Mouse (Mus musculus) cerebellum, adult 2 months (tissue): ENCODE measurements around the gene Isoc2a. TPM values are rescaled to one million over a fixed set of nuclear protein-coding genes. Genes with fewer than 3 reads are reported as not detected.
A peak's percentile ranks its signal among the peaks of the same experiment; 100 is the strongest.

Experiments used
- DNase-seq, 2 experiments: peaks; one replicate each; pipeline ENCODE4 v3.0.0; 2021
- H3K27ac ChIP-seq: fragments of 200-500 bp; 2 replicates; pipeline ENCODE4 v1.5.1; 2012; ENCODE audit warnings: low read length, control low read depth, inconsistent platforms; ENCODE audit not compliant: insufficient read depth
- H3K27me3 ChIP-seq: fragments of 200-500 bp; 2 replicates; pipeline ENCODE4 v1.6.1; 2012; ENCODE audit warnings: inconsistent platforms, mild to moderate bottlenecking, low read length, moderate library complexity; ENCODE audit not compliant: control insufficient read depth, insufficient read depth
- H3K4me1 ChIP-seq: fragments of 200-500 bp; 2 replicates; pipeline ENCODE4 v1.6.1; 2011; ENCODE audit warnings: low read length; ENCODE audit not compliant: control insufficient read depth, insufficient read depth
- H3K4me3 ChIP-seq: fragments of 200-500 bp; replicated peaks from 2 replicates; pipeline ENCODE3; 2011; ENCODE audit warnings: mild to moderate bottlenecking, low read depth, low read length, control low read depth; ENCODE audit not compliant: insufficient read depth
- CTCF ChIP-seq: fragments of 200-500 bp; IDR thresholded peaks from 2 replicates; pipeline ENCODE4 v1.5.1; 2011; ENCODE audit warnings: low read depth, mild to moderate bottlenecking, control low read depth, low read length, moderate library complexity, borderline replicate concordance; ENCODE audit not compliant: insufficient read depth
- POLR2A ChIP-seq: fragments of 200-500 bp; IDR thresholded peaks from 2 replicates; pipeline ENCODE4 v1.6.1; 2011; ENCODE audit warnings: low read length, control low read depth, borderline replicate concordance; ENCODE audit not compliant: insufficient read depth
- WGBS: fragments of 180-500 bp; shearing (Covaris S2); methylation state at CpG from one replicate; pipeline ENCODE4 v1.1.7; 2018; 5-methylcytosine and 5-hydroxymethylcytosine counted together
- polyA plus RNA-seq: library from polyadenylated mRNA; depleted of rRNA; stranded (reverse); fragments of >200 nt; gene quantifications from 2 replicates; pipeline ENCODE4 v1.2.3, GENCODE M21; 2012

The Isoc2a gene
- polyA plus RNA-seq, 1 experiment: 17.7 TPM

DNA sequence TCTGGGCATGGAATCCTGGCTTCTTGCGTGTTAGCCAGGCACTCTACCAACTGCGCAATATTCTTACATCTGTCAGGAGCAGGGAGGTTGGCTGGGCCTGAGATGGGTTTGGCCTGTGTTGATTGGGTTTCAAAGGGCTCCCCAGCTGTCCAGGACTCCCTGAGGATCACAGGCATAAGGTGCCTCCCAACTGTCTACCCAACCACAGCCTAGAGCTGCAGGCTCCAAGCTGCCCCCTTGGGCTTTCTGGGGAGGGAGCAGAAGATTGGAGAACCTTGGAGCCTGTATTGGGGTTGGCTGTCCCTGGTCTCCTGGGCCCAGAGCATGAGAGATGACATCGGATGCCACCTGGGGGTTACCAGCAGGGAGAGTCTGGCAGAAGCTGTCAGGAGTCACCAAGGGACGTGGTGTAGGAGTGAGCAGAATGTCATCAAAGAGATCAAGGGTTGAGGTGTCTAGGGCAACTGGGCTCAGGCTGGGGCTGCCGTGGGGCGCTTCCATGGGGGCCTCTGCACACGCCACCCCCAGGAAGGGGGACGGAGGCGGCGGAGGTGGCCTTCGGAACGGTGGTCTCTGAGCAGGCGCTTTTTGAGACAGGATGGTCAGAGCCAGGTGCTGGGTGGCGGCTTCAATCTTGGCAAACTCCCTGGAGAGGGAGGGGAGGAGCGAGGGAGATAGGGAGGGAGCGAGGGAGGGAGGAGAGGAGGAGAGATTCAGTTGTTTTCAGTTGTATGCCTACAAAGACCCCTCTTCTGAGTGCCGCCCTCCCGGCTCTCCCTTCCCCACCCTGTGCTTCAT lies 22.1 kb downstream of the Isoc2a start:
- peak overlapping the region; percentile 52 for H3K4me3 ChIP-seq
- WGBS: 10% methylated on average over 18 of the region's 18 CpGs
- no peak overlapping the region for H3K27ac ChIP-seq
- TF ChIP-seq CTCF: no peak
- no peak for TF ChIP-seq POLR2A
- H3K27me3 ChIP-seq: no peaks in the 10 kb centered on the region
- DNase-seq: no peak
- no peaks in the 10 kb centered on the region; the same call in 1 of the 2 replicates for H3K4me1 ChIP-seq

DNA sequence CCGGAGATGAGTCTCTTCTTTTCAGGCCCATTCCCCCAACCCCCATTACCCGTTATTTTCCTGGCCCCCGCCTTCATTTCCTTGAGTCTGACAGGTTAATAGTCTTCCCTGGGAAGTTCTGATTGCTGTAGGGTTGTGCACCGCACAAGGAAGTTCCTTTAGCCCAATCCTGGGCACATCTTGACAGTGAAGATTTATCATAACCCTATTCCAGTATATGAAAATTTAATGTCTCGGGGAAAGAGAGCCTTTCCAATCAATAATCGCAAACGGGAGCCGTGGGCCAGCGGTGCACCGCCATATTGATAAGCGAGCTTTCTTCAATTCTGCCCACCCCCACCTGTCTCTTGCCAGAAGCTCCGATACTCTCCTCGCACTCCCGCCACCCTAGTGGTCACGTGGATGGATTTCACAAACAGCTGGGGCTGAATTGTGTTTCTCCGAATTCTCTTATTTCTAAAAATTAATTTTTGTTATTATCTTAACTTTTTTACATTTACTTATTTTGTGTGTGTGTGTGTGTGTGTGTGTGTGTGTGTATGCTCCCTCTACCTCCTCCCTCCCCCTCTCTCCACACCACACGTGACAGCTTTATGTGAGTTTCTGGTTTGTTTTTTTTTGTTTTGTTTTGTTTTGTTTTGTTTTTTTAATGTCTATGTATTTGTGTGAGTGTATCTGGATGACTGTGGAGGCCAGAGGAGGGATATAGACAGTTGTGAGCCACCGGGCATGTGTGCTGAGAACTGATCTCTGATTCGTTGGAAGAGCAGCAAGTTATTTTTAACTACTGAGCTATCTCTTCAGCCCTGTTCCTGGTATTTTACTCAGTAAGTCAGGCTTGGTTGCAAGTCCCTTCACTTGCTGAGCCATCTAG lies 22.9 kb downstream of the Isoc2a start:
- WGBS: 5% methylated on average over 19 of the region's 19 CpGs
- H3K4me1 ChIP-seq: no peaks in the 10 kb centered on the region; the same call in 1 of the 2 replicates
- no peaks in the 10 kb centered on the region for H3K27me3 ChIP-seq
- no peak overlapping the region for H3K27ac ChIP-seq
- DNase-seq: no peak
- TF ChIP-seq POLR2A (no peak), CTCF (no peak)
- H3K4me3 ChIP-seq: peak overlapping the region; percentile 52

- Histone ChIP-seq H3K4me1 (no peaks in the 10 kb centered on the region; the same call in 1 of the 2 replicates), H3K27ac (no peak overlapping the region), H3K27me3 (no peaks in the 10 kb centered on the region), H3K4me3 (no peak overlapping the region)
- TF ChIP-seq POLR2A (no peak), CTCF (no peak)
- DNase-seq: no peak
- 30% methylated on average over 11 of the region's 11 CpGs for WGBS
Measured at GRCm38 (mm10) chr7:4900523-4900851, 23.5 kb downstream of the Isoc2a start.

DNA sequence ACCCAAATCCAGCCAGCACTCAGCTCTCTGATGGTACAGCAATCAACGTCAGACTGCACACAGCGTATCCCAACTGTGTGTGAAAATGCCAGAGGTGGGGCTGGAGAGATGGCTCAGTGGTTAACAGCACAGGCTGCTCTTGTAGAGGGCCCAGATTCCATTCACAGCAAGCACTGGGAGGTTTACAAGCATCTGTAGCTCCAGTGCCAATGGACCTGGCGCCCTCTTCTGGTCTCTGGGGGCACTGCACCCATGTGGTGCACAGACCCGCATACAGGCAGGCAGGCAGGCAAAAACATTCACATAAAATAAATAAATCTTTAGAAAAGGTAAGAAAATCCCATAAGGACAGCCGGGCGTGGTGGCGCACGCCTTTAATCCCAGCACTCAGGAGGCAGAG lies 24.2 kb downstream of the Isoc2a start:
- no peaks in the 10 kb centered on the region; the same call in 1 of the 2 replicates for H3K4me1 ChIP-seq
- no peak overlapping the region for H3K4me3 ChIP-seq
- no peak overlapping the region for H3K27ac ChIP-seq
- TF ChIP-seq CTCF: peak; percentile 31; the same call in 1 of the 2 replicates
- TF ChIP-seq POLR2A: no peak
- DNase-seq: no peak
- H3K27me3 ChIP-seq: no peaks in the 10 kb centered on the region
- 58% methylated on average over 8 of the region's 8 CpGs for WGBS

- no peaks in the 10 kb centered on the region for H3K27me3 ChIP-seq
- H3K4me3 ChIP-seq: no peak overlapping the region
- WGBS: 83% methylated on average over 9 of the region's 9 CpGs
Measured at GRCm38 (mm10) chr7:4902404-4902803, 25.5 kb downstream of the Isoc2a start.

DNA sequence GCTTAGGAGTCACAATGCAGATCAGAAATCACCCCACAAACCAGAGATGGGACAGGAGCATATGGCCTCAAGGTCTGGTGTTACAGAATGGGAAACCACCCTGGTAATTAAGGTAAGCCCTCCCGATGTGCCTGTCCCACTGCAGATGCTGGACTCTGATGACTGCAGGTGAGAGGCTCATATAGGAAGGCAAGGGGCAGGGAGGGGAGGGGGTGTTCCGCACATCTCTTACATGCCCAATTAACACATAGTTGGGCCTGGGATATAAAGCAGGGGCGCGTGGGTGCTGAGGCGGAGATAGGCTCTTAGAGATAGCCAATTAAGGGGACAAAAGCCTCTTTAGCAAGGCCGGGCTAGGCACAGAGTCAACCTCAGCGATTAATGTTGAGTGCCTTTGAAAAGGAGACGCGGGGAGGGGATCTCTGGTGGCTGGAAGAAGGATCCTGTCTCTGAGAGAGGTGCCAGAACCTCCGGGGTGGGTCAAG lies 29.6 kb downstream of the Isoc2a start, which contains the start of gene Gm36210:
Gm36210 (minus strand) TSS at position 51 of the 485 bp plus-strand sequence.
- no peaks in the 10 kb centered on the region for H3K27me3 ChIP-seq
- H3K4me3 ChIP-seq: no peak within 1 kb of the TSS
- DNase-seq: no peak
- H3K27ac ChIP-seq: no peak within 1 kb of the TSS
- no peaks in the 10 kb centered on the region for H3K4me1 ChIP-seq
- 75% methylated on average over 10 of the region's 10 CpGs for WGBS
- no peak for TF ChIP-seq CTCF
- no peak for TF ChIP-seq POLR2A

More at GRCm38 (mm10) chr7:4902404-4902803, 25.5 kb downstream of the Isoc2a start:
- no peaks in the 10 kb centered on the region; the same call in 1 of the 2 replicates for H3K4me1 ChIP-seq
- TF ChIP-seq CTCF (no peak), POLR2A (no peak)
- DNase-seq: no peak
- no peak overlapping the region for H3K27ac ChIP-seq

DNA sequence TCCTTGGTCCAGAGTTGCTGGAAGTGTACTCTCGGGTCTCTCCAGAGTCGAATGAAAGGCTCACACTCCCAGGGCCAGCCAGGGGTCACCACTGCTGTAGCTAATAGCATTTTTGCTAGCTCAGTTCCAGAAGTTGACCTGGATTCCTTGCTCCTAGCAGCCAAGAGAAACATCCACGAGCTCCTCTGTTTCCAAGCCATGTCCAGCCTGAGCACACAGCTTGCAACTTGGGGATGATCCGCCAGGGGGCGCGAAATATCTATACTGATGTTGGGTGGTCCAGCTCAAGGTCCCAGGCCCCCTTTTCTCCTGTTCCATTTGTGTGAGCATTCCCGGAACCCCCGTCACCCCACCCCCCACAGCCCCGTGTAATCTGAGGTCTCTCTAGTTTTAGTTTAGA lies 34.6 kb downstream of the Isoc2a start:
- TF ChIP-seq POLR2A (no peak), CTCF (peak; percentile 56; the same call in 1 of the 2 replicates)
- peak; percentile 29 to 59 for DNase-seq
- 21% methylated on average over 9 of the region's 9 CpGs for WGBS
- peaks cover under 1% of the 10 kb centered on the region; the same call in 1 of the 2 replicates for H3K4me1 ChIP-seq
- H3K4me3 ChIP-seq: no peak overlapping the region
- no peaks in the 10 kb centered on the region for H3K27me3 ChIP-seq
- no peak overlapping the region for H3K27ac ChIP-seq

DNA sequence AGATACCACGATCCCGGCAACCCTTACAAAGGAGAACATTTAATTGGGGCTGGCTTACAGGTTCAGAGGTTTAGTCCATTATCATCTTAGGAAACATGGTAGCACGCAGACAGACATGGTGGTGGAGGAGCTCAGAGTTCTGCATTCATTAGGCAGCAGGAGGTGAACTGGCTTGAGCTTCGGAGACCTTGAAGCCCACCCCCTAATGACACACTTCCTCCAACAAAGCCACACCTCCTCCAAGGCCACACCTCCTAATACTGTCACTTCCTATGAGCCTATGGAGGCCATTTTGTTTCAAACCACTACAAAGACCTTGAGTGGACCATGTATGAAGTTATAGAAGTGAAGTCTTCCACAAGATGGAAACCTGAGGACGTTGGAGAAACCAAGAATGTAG lies 35.3 kb downstream of the Isoc2a start:
- 60% methylated on average over 5 of the region's 5 CpGs for WGBS
- Histone ChIP-seq H3K4me1 (peaks cover 4% of the 10 kb centered on the region; the same call in 1 of the 2 replicates), H3K4me3 (no peak overlapping the region), H3K27me3 (no peaks in the 10 kb centered on the region), H3K27ac (no peak overlapping the region)
- no peak for DNase-seq
- TF ChIP-seq CTCF (no peak), POLR2A (no peak)
